Mouse (Mus musculus): ENCODE data around the gene Socs3.

The Socs3 gene

DNA sequence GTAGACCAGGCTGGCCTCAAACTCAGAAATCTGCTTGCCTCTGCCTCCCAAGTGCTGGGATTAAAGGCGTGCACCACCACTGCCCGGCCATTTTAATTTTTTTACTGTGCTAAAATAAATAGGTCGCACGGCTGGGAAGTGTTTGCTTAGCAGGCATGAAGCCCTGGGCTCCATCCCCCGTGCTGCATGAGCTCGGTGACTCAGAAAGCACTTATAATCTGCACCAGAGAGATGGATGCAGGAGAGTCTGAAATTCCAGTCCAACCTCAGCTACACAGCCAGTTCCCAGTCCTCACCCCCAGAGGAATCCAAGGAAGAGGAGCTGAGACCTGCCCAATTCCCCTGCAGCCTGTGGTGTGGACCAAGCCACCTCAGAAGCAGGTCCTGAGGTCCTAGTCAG lies 45.4 kb downstream of the Socs3 start:
- no peak for DNase-seq (ENCODE audit: low read depth, low spot score)

DNA sequence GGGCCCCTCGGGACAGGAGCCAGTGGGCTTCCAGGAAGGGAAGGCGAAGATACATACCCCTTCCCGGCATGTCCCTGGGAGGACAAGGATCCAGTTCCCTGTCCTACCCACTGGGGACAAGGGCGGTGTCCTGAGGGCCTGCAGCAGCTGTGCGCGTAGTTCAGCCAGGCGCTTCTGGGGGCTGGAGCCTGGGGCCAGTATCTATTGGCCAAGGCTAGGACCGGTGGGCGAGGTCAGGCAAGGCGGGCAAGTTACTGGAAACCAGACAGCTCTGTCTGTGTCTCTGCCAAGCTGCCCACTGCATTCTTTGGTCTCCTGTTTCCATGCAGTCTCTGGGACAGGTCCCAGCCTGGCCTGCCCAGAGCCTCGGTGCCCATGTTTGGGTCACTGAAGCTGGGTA lies 46.6 kb downstream of the Socs3 start:
- peak; percentile 84 for DNase-seq (ENCODE audit: low read depth, low spot score)

DNA sequence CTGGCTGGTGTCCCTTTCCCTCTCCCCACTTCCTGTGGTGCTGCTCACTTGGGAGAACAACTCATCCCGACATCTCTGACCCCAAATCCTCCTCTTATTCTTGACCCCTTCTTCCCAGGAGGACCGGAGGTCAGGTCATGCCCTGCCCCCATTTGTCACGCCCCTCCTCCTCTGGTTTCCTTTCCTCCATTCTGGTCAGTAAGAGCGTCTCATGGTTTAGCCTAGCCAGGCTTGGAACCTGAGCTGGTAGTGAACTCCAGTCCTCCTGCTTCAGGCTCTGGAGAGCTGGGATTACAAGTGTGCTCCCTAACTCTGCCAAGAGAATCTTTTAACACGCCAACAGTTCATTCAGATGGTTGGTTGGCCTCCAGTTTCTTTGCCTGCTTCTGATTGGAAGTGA lies 50.6 kb downstream of the Socs3 start:
- DNase-seq (ENCODE audit: low read depth, low spot score) = peak; percentile 71

DNA sequence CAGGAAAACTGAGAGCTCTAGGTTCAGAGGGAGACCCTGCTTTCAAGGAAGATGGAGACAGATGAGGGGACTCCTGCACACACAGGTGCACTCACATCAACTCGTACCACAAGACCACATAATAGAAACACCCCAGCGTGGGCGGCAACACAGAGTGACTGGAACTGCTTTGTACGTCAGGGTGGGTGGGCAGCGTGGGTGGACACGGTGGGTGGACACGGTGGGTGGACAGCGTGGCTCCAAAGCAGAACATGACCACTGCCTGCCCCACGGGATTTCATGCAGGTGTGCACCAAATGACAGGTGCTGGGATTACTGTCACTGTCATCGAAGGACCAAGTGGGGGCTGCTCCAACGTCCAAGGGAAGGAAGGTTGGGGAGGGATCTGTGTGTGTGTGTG lies 51.3 kb downstream of the Socs3 start:
- DNase-seq (ENCODE audit: low read depth, low spot score) = no peak
